22 mouse cellular contexts compared by ENCODE assay signal in the genomic region with DNA sequence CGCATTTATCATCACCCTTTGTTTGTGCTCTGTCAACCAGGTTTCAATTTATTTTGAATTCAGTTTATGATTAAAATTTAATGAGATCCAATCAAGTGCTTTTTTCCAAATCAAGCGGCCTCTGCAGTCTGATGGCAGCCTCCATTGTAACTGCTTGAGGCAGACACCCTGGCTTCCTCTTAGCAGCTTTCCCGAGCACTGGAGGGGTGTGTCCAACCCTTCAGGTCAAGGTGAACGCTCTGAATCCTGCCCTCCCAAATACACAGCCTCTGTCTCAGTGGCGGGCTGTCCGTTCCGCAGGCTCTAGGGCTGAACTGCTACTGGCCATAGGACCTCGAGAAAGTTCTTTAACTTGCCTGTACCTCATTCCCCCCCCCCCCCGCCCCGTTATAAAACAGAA. TPM values are rescaled to one million over a fixed set of nuclear protein-coding genes. Genes with fewer than 3 reads are reported as not detected.
DNase-seq lines count a peak whose midpoint lies in the region; ATAC-seq and TF ChIP-seq lines count a peak whose summit lies in the region.
"Had no signal": no experiment of that assay in that cellular context is flagged by ENCODE, and none has a peak within 500 bp of the region (broad histone marks: within the 10 kb centered on the region; RNA-seq: fewer than 3 reads in every experiment).

No protein-coding gene starts in this region.

- ATAC-seq in forebrain, embryonic 13.5 days: no peak
- ATAC-seq in forebrain, embryonic 16.5 days: no peak
- no peak for ATAC-seq in midbrain, embryonic 14.5 days (ENCODE audit: low FRiP score, low TSS enrichment)
- no peak for ATAC-seq in midbrain, embryonic 16.5 days
- ATAC-seq: intestine, postnatal 0 days had no signal

- DNase-seq in midbrain, embryonic 14.5 days: no peak
- peak; percentile 73 for DNase-seq in R1 (ENCODE audit: low read depth, low spot score)
- DNase-seq in lung, postnatal 10 days: no peak
- DNase-seq: B cell, adult 2 months; cerebellum, adult 11-12 months; cerebellum, postnatal 10 days; gastrocnemius, adult 2 months; kidney, postnatal 25 days; liver; thymus, postnatal 25 days had no signal

- peak; percentile 66; the same call in 1 of the 2 replicates for TF ChIP-seq EP300 in ES-Bruce4 (IDR thresholded peaks at IDR 0.05; ENCODE audit: insufficient read depth, low read depth, low read length)

- H3K4me2 ChIP-seq in forebrain, embryonic 13.5 days: no peak overlapping the region
- H3K4me2 ChIP-seq in forebrain, embryonic 16.5 days (ENCODE audit: low read length): no peak overlapping the region
- no peak overlapping the region for H3K4me2 ChIP-seq in midbrain, embryonic 14.5 days (ENCODE audit: low read length)
- no peak overlapping the region for H3K4me2 ChIP-seq in midbrain, embryonic 16.5 days (ENCODE audit: low read length)
- H3K4me2 ChIP-seq: liver, embryonic 15.5 days; midbrain, embryonic 12.5 days had no signal

- H3K27ac ChIP-seq in forebrain, embryonic 13.5 days: 0 out of 2 replicates have a peak overlapping the region, but pooled peaks have one; percentile 3
- H3K27ac ChIP-seq in forebrain, embryonic 16.5 days (ENCODE audit: low read length): no peak overlapping the region
- H3K27ac ChIP-seq in midbrain, embryonic 14.5 days (replicated peaks; ENCODE audit: low read depth, low read length): peak overlapping the region; percentile 52; the same call in 1 of the 2 replicates
- H3K27ac ChIP-seq in midbrain, embryonic 16.5 days (ENCODE audit: low read length): no peak overlapping the region
- peak overlapping the region; percentile 73; the same call in 1 of the 2 replicates for H3K27ac ChIP-seq in ES-Bruce4 (ENCODE audit: insufficient read depth, low read length)
- H3K27ac ChIP-seq: forebrain, embryonic 10.5 days; gastrocnemius, adult 2 months; layer of hippocampus, adult 2 months; limb, embryonic 10.5 days; liver, embryonic 15.5 days; macrophage; midbrain, embryonic 12.5 days had no signal

- peaks cover 15% of the 10 kb centered on the region for H3K36me3 ChIP-seq in forebrain, embryonic 13.5 days (ENCODE audit: poor library complexity, severe bottlenecking)
- peaks cover 5% of the 10 kb centered on the region; the same call in 1 of the 2 replicates for H3K36me3 ChIP-seq in forebrain, embryonic 16.5 days (ENCODE audit: control insufficient read depth, insufficient read depth)
- peaks cover 8% of the 10 kb centered on the region; the same call in 1 of the 2 replicates for H3K36me3 ChIP-seq in midbrain, embryonic 14.5 days (ENCODE audit: control insufficient read depth, insufficient read depth, low read length)
- no peaks in the 10 kb centered on the region for H3K36me3 ChIP-seq in midbrain, embryonic 16.5 days (ENCODE audit: control insufficient read depth, insufficient read depth, low read length)
- H3K36me3 ChIP-seq in ES-Bruce4 (ENCODE audit: control insufficient read depth, insufficient read depth, low read length, poor library complexity, severe bottlenecking): no peaks in the 10 kb centered on the region
- H3K36me3 ChIP-seq: liver, embryonic 15.5 days had no signal

- no peaks in the 10 kb centered on the region for H3K27me3 ChIP-seq in forebrain, embryonic 13.5 days
- no peaks in the 10 kb centered on the region for H3K27me3 ChIP-seq in forebrain, embryonic 16.5 days (replicated peaks; ENCODE audit: control insufficient read depth, insufficient read depth, low read length)
- no peaks in the 10 kb centered on the region for H3K27me3 ChIP-seq in midbrain, embryonic 14.5 days (ENCODE audit: control insufficient read depth, insufficient read depth, low read length)
- H3K27me3 ChIP-seq in midbrain, embryonic 16.5 days (ENCODE audit: control insufficient read depth, insufficient read depth, low read depth, low read length): no peaks in the 10 kb centered on the region
- H3K27me3 ChIP-seq in ES-Bruce4 (ENCODE audit: control insufficient read depth, insufficient read depth, low read length, poor library complexity, severe bottlenecking): no peaks in the 10 kb centered on the region
- H3K27me3 ChIP-seq: CH12.LX; liver, embryonic 15.5 days had no signal

- TF ChIP-seq POLR2A in ES-Bruce4 (IDR thresholded peaks at IDR 0.05; ENCODE audit: insufficient read depth, low read length): no peak

- H3K4me1 ChIP-seq in forebrain, embryonic 13.5 days: peaks cover 21% of the 10 kb centered on the region
- H3K4me1 ChIP-seq in forebrain, embryonic 16.5 days (replicated peaks; ENCODE audit: control insufficient read depth, insufficient read depth, low read length): peaks cover 14% of the 10 kb centered on the region
- peaks cover 11% of the 10 kb centered on the region; the same call in 1 of the 2 replicates for H3K4me1 ChIP-seq in midbrain, embryonic 14.5 days (ENCODE audit: control insufficient read depth, insufficient read depth, low read length)
- H3K4me1 ChIP-seq in midbrain, embryonic 16.5 days (ENCODE audit: control insufficient read depth, insufficient read depth, low read length): peaks cover 8% of the 10 kb centered on the region; the same call in 1 of the 2 replicates
- H3K4me1 ChIP-seq in ES-Bruce4 (ENCODE audit: control insufficient read depth, insufficient read depth, low read length): no peaks in the 10 kb centered on the region
- H3K4me1 ChIP-seq: liver, embryonic 15.5 days had no signal

- no peak overlapping the region for H3K4me3 ChIP-seq in forebrain, embryonic 13.5 days
- no peak overlapping the region for H3K4me3 ChIP-seq in forebrain, embryonic 16.5 days (replicated peaks; ENCODE audit: low read length)
- H3K4me3 ChIP-seq in midbrain, embryonic 14.5 days (replicated peaks; ENCODE audit: low read depth, low read length): no peak overlapping the region
- no peak overlapping the region for H3K4me3 ChIP-seq in midbrain, embryonic 16.5 days (ENCODE audit: low read depth, low read length)
- H3K4me3 ChIP-seq in ES-Bruce4 (ENCODE audit: low read depth, low read length): no peak overlapping the region
- H3K4me3 ChIP-seq: forebrain, embryonic 10.5 days; gastrocnemius, adult 2 months; layer of hippocampus, adult 2 months; limb, embryonic 10.5 days; liver, embryonic 15.5 days; midbrain, embryonic 12.5 days had no signal

- TF ChIP-seq CTCF in ES-Bruce4 (IDR thresholded peaks at IDR 0.05; ENCODE audit: low read depth, low read length): no peak

- 72% methylated on average over 10 of the region's 10 CpGs for WGBS in forebrain, embryonic 13.5 days
- 70% methylated on average over 10 of the region's 10 CpGs for WGBS in forebrain, embryonic 16.5 days
- 74% methylated on average over 10 of the region's 10 CpGs for WGBS in midbrain, embryonic 14.5 days
- WGBS in midbrain, embryonic 16.5 days: 68% methylated on average over 9 of the region's 10 CpGs

- H3K9ac ChIP-seq in forebrain, embryonic 13.5 days: no peak overlapping the region
- no peak overlapping the region for H3K9ac ChIP-seq in forebrain, embryonic 16.5 days (replicated peaks; ENCODE audit: low read depth, low read length)
- H3K9ac ChIP-seq in midbrain, embryonic 14.5 days (replicated peaks; ENCODE audit: low read length): no peak overlapping the region
- no peak overlapping the region for H3K9ac ChIP-seq in midbrain, embryonic 16.5 days (ENCODE audit: low read depth, low read length)
- H3K9ac ChIP-seq in ES-Bruce4 (ENCODE audit: low read depth, poor library complexity, severe bottlenecking): no peak overlapping the region
- H3K9ac ChIP-seq: liver, embryonic 15.5 days; midbrain, embryonic 12.5 days had no signal

- no peaks in the 10 kb centered on the region for H3K9me3 ChIP-seq in forebrain, embryonic 13.5 days (replicated peaks)
- no peaks in the 10 kb centered on the region for H3K9me3 ChIP-seq in forebrain, embryonic 16.5 days (ENCODE audit: control insufficient read depth, low read length)
- H3K9me3 ChIP-seq in midbrain, embryonic 14.5 days (ENCODE audit: control insufficient read depth, low read length): no peaks in the 10 kb centered on the region
- H3K9me3 ChIP-seq in midbrain, embryonic 16.5 days (replicated peaks; ENCODE audit: control insufficient read depth, low read length, poor library complexity, severe bottlenecking): no peaks in the 10 kb centered on the region
- no peaks in the 10 kb centered on the region for H3K9me3 ChIP-seq in ES-Bruce4 (replicated peaks; ENCODE audit: control insufficient read depth, insufficient read depth, low read length, poor library complexity, severe bottlenecking)
- H3K9me3 ChIP-seq: forebrain, embryonic 10.5 days; limb, embryonic 10.5 days; liver, embryonic 15.5 days; midbrain, embryonic 12.5 days had no signal

RNA-seq across cellular contexts. Expression of a gene that starts 5.7 kb away (rescaled TPM):
- polyA plus RNA-seq in forebrain, embryonic 13.5 days (2015; fragmentation: Nextera tagmentation; extraction: Ambion mirVana): 3.6 and 4.6 TPM in 2 replicates
- 6.3 and 6.9 TPM in 2 replicates for polyA plus RNA-seq in forebrain, embryonic 16.5 days (2015; fragmentation: Nextera tagmentation; extraction: Ambion mirVana)
- polyA plus RNA-seq in midbrain, embryonic 14.5 days (2014; fragmentation: Nextera tagmentation; extraction: Ambion mirVana): 5.4 and 6.8 TPM in 2 replicates
- 5.2 and 6.7 TPM in 2 replicates for polyA plus RNA-seq in midbrain, embryonic 16.5 days (2015; fragmentation: Nextera tagmentation; extraction: Ambion mirVana)
- 11.9 and 12.8 TPM in 2 replicates for polyA plus RNA-seq in ES-Bruce4 (2011; ENCODE audit: insufficient read depth, insufficient read length, low read depth, missing spikeins)

Comparison
In these comparisons a context has a peak if more than half of its experiments do, and no peak if none do; other contexts are left out.
1. H3K27ac ChIP-seq: peak in forebrain, embryonic 13.5 days (single experiment), midbrain, embryonic 14.5 days (single experiment) and ES-Bruce4 (single experiment); none in forebrain, embryonic 16.5 days (single experiment) and midbrain, embryonic 16.5 days (single experiment).